Mouse (Mus musculus) hindbrain, embryonic 16.5 days (tissue): Measurements from ENCODE around the gene Pomc. TPM values are rescaled to one million over a fixed set of nuclear protein-coding genes. Genes with fewer than 3 reads are reported as not detected.
"Not testable (repeated sequence)": the region's sequence is repeated elsewhere in the genome, so short reads cannot be mapped to it uniquely, and the experiment has no call there.

Source experiments
- ATAC-seq: fragments of 200-750 bp; cut with Nextera tagmentation; 2 replicates; pipeline ENCODE4 v1.8.0; 2017; ENCODE audit warnings: moderate TSS enrichment, moderate library complexity
- H3K27ac ChIP-seq: fragments of 300-500 bp; sonication (generic); 2 replicates; pipeline ENCODE4 v1.5.1; 2014; ENCODE audit warnings: low read depth, mild to moderate bottlenecking, control low read depth, low read length, moderate library complexity
- H3K27me3 ChIP-seq: fragments of 300-500 bp; sonication (generic); replicated peaks from 2 replicates; pipeline ENCODE4 v1.6.1; 2014; ENCODE audit warnings: low read length; ENCODE audit not compliant: control insufficient read depth, insufficient read depth
- H3K36me3 ChIP-seq: fragments of 300-500 bp; sonication (generic); 2 replicates; pipeline ENCODE4 v1.6.1; 2014; ENCODE audit warnings: mild to moderate bottlenecking, low read length, moderate library complexity, mixed read lengths; ENCODE audit not compliant: control insufficient read depth, insufficient read depth
- H3K4me1 ChIP-seq: fragments of 300-500 bp; sonication (generic); 2 replicates; pipeline ENCODE4 v1.6.1; 2014; ENCODE audit warnings: low read depth, low read length; ENCODE audit not compliant: control insufficient read depth, insufficient read depth
- H3K4me2 ChIP-seq: fragments of 300-500 bp; sonication (generic); 2 replicates; pipeline ENCODE4 v1.6.1; 2014; ENCODE audit warnings: mild to moderate bottlenecking, low read length, control low read depth, moderate library complexity
- H3K4me3 ChIP-seq: fragments of 300-500 bp; sonication (generic); 2 replicates; pipeline ENCODE4 v1.5.1; 2014; ENCODE audit warnings: mild to moderate bottlenecking, low read length, control low read depth, moderate library complexity
- H3K9ac ChIP-seq: fragments of 300-500 bp; sonication (generic); 2 replicates; pipeline ENCODE4 v1.6.1; 2014; ENCODE audit warnings: low read depth, mild to moderate bottlenecking, control low read depth, low read length, moderate library complexity
- H3K9me3 ChIP-seq: fragments of 300-500 bp; sonication (generic); 2 replicates; pipeline ENCODE4 v1.6.1; 2014; ENCODE audit warnings: mild to moderate bottlenecking, low read length, moderate library complexity; ENCODE audit not compliant: control insufficient read depth
- whole genome bisulfite sequencing: fragments of 180-500 bp; shearing (Covaris S2); extraction: QIAGEN DNeasy Blood & Tissue Kit; methylation state at CpG from one replicate; pipeline ENCODE4 v1.1.7; 2014; 5-methylcytosine and 5-hydroxymethylcytosine counted together
- polyA plus RNA-seq: library from polyadenylated mRNA; unstranded; fragments of >200 nt; fragmentation: Nextera tagmentation; extraction: Ambion mirVana; gene quantifications from 2 replicates; pipeline ENCODE4 v1.2.1, GENCODE M21; 2015

The Pomc gene
- polyA plus RNA-seq, 1 experiment from 2014 or later = 3.4 TPM

- Histone ChIP-seq H3K4me3 (no peak overlapping the region), H3K9me3 (no peaks in the 10 kb centered on the region), H3K27ac (no peak overlapping the region), H3K4me1 (peaks cover 11% of the 10 kb centered on the region), H3K36me3 (no peaks in the 10 kb centered on the region), H3K4me2 (no peak overlapping the region), H3K27me3 (peaks cover 6% of the 10 kb centered on the region; the same call in 1 of the 2 replicates), H3K9ac (no peak overlapping the region)
- no peak for ATAC-seq
- WGBS = 20% methylated on average over 3 of the region's 3 CpGs
Observed at GRCm38 (mm10) chr12:3956351-3956750, 1.6 kb downstream of the Pomc start.

- no peaks in the 10 kb centered on the region for H3K9me3 ChIP-seq
- H3K9ac ChIP-seq = peak overlapping the region; percentile 72
- no peaks in the 10 kb centered on the region for H3K27me3 ChIP-seq
- peaks cover 11% of the 10 kb centered on the region for H3K4me1 ChIP-seq
- peaks cover 3% of the 10 kb centered on the region; the same call in 1 of the 2 replicates for H3K36me3 ChIP-seq
- peak overlapping the region; percentile 86 for H3K27ac ChIP-seq
- peak; percentile 97 for ATAC-seq
- peak overlapping the region; percentile 88 for H3K4me2 ChIP-seq
- 2% methylated on average over 53 of the region's 53 CpGs for WGBS
- peak overlapping the region; percentile 56 for H3K4me3 ChIP-seq
Observed at GRCm38 (mm10) chr12:3959791-3960543, 5.2 kb downstream of the Pomc start.

GRCm38 (mm10) chr12:3960553-3960952 is 5.8 kb downstream of the Pomc start:
- 42% methylated on average over 4 of the region's 4 CpGs for WGBS
- ATAC-seq = no peak
- Histone ChIP-seq H3K4me1 (peaks cover 11% of the 10 kb centered on the region), H3K4me3 (peak overlapping the region; percentile 56), H3K36me3 (peaks cover 6% of the 10 kb centered on the region; the same call in 1 of the 2 replicates), H3K9ac (peak overlapping the region; percentile 72), H3K27ac (peak overlapping the region; percentile 86), H3K27me3 (no peaks in the 10 kb centered on the region), H3K4me2 (peak overlapping the region; percentile 88), H3K9me3 (no peaks in the 10 kb centered on the region)

- H3K4me1 ChIP-seq = no peaks in the 10 kb centered on the region
- H3K4me2 ChIP-seq = no peak overlapping the region
- H3K27me3 ChIP-seq = no peaks in the 10 kb centered on the region
- H3K4me3 ChIP-seq = no peak overlapping the region
- WGBS = 95% methylated on average over 4 of the region's 4 CpGs
- H3K36me3 ChIP-seq = peaks cover 38% of the 10 kb centered on the region
- no peak overlapping the region for H3K9ac ChIP-seq
- no peaks in the 10 kb centered on the region for H3K9me3 ChIP-seq
- ATAC-seq = no peak
- H3K27ac ChIP-seq = no peak overlapping the region
Observed at GRCm38 (mm10) chr12:3967196-3967595, 12.4 kb downstream of the Pomc start.

- Histone ChIP-seq H3K27me3 (no peaks in the 10 kb centered on the region), H3K9ac (no peak overlapping the region), H3K4me3 (no peak overlapping the region), H3K4me2 (no peak overlapping the region), H3K9me3 (no peaks in the 10 kb centered on the region), H3K27ac (no peak overlapping the region), H3K4me1 (no peaks in the 10 kb centered on the region), H3K36me3 (peaks cover 41% of the 10 kb centered on the region)
- ATAC-seq = no peak
- 68% methylated on average over 9 of the region's 9 CpGs for WGBS
Observed at GRCm38 (mm10) chr12:3968380-3968779, 13.6 kb downstream of the Pomc start.

- not testable (repeated sequence) for ATAC-seq, H3K27me3 ChIP-seq, H3K9me3 ChIP-seq, H3K4me2 ChIP-seq, H3K4me3 ChIP-seq, H3K27ac ChIP-seq, H3K9ac ChIP-seq, H3K4me1 ChIP-seq
- 96% methylated on average over 6 of the region's 6 CpGs for WGBS
- H3K36me3 ChIP-seq = peaks cover 63% of the 10 kb centered on the region
Observed at GRCm38 (mm10) chr12:3973169-3973568, 18.4 kb downstream of the Pomc start.

- Histone ChIP-seq H3K4me3 (peak overlapping the region; percentile 43), H3K4me1 (peaks cover 13% of the 10 kb centered on the region), H3K4me2 (peak overlapping the region; percentile 73), H3K9ac (no peak overlapping the region; the same call in 1 of the 2 replicates), H3K9me3 (no peaks in the 10 kb centered on the region), H3K27ac (peak overlapping the region; percentile 48), H3K36me3 (peaks cover 26% of the 10 kb centered on the region), H3K27me3 (no peaks in the 10 kb centered on the region)
- WGBS = 58% methylated on average over 1 of the region's 1 CpGs
- ATAC-seq = no peak; the same call in 1 of the 2 replicates
Observed at GRCm38 (mm10) chr12:3980991-3981349, 26.2 kb downstream of the Pomc start.

- Histone ChIP-seq H3K36me3 (peaks cover 24% of the 10 kb centered on the region), H3K27me3 (no peaks in the 10 kb centered on the region), H3K4me1 (peaks cover 13% of the 10 kb centered on the region), H3K9me3 (no peaks in the 10 kb centered on the region), H3K27ac (peak overlapping the region; percentile 71), H3K9ac (peak overlapping the region; percentile 65), H3K4me2 (peak overlapping the region; percentile 73), H3K4me3 (peak overlapping the region; percentile 43)
- peak; percentile 91 for ATAC-seq
- under 1% methylated on average over 40 of the region's 41 CpGs for WGBS
Observed at GRCm38 (mm10) chr12:3981350-3982131, 26.8 kb downstream of the Pomc start.

- peaks cover 17% of the 10 kb centered on the region for H3K36me3 ChIP-seq
- peak overlapping the region; percentile 73 for H3K4me2 ChIP-seq
- WGBS = 25% methylated on average over 6 of the region's 6 CpGs
- H3K4me3 ChIP-seq = peak overlapping the region; percentile 43
- peak overlapping the region; percentile 71 for H3K27ac ChIP-seq
- no peak for ATAC-seq
- peak overlapping the region; percentile 65 for H3K9ac ChIP-seq
- peaks cover 13% of the 10 kb centered on the region for H3K4me1 ChIP-seq
- H3K27me3 ChIP-seq = no peaks in the 10 kb centered on the region
- H3K9me3 ChIP-seq = no peaks in the 10 kb centered on the region
Observed at GRCm38 (mm10) chr12:3982257-3982656, 27.5 kb downstream of the Pomc start.
